Mouse (Mus musculus) heart, adult 18-20 months (tissue): ENCODE data around the gene 4930505A04Rik. TPM values are rescaled to one million over a fixed set of nuclear protein-coding genes. Genes with fewer than 3 reads are reported as not detected.
"Not testable (repeated sequence)": the region's sequence is repeated elsewhere in the genome, so short reads cannot be mapped to it uniquely, and the experiment has no call there.

Experiments used
- DNase-seq, 2 experiments: peaks; one replicate each; pipeline ENCODE4 v3.0.0; 2021 to 2022; ENCODE audit warnings: mixed read lengths in 1 of 2
- long read RNA-seq, 2 experiments: library from polyadenylated mRNA; stranded (forward); transcript quantifications; one replicate each; pipeline ENCODE4 v2.0.0; 2021
- total RNA-seq, 2 experiments: library from RNA; stranded (reverse); gene quantifications; 2 replicates each; pipeline ENCODE4 v1.2.3; 2021

Gene 4930505A04Rik
- under 1 TPM in 1 of 2 experiments, not detected in 1; 0.33 TPM for total RNA-seq
- long read RNA-seq, experiment 1, result 0 reads
- long read RNA-seq, experiment 2, result 0 reads

- peak; percentile 92 to 94 for DNase-seq
Observed at GRCm38 (mm10) chr11:30471751-30472593, at the start of gene 4930505A04Rik. 4930505A04Rik (minus strand) TSS chr11:30471827.

- peak; percentile 63 to 80 for DNase-seq
Observed at GRCm38 (mm10) chr11:30517133-30517532, 45.5 kb upstream of the 4930505A04Rik start.

- no peak for DNase-seq
Observed at GRCm38 (mm10) chr11:30508178-30508577, 36.6 kb upstream of the 4930505A04Rik start.

- no peak for DNase-seq
Observed at GRCm38 (mm10) chr11:30498738-30499355, 27.2 kb upstream of the 4930505A04Rik start.

GRCm38 (mm10) chr11:30497151-30497550, 25.5 kb upstream of the 4930505A04Rik start:
- DNase-seq, result no peak

GRCm38 (mm10) chr11:30491515-30492260, 20.1 kb upstream of the 4930505A04Rik start:
- DNase-seq, result no peak

- DNase-seq, result no peak
Observed at GRCm38 (mm10) chr11:30488183-30488582, 16.6 kb upstream of the 4930505A04Rik start.

GRCm38 (mm10) chr11:30483286-30483685, 11.7 kb upstream of the 4930505A04Rik start:
- DNase-seq, result peak in 1 of 2 experiments; percentile 31

- DNase-seq, result no peak
Observed at GRCm38 (mm10) chr11:30471187-30471586, 440 bp downstream of the 4930505A04Rik start.

GRCm38 (mm10) chr11:30454331-30454730, 17.3 kb downstream of the 4930505A04Rik start:
- no peak for DNase-seq

- no peak for DNase-seq
Observed at GRCm38 (mm10) chr11:30448126-30448525, 23.5 kb downstream of the 4930505A04Rik start.

- DNase-seq, result peak; percentile 30 to 33
Observed at GRCm38 (mm10) chr11:30447561-30447960, 24.1 kb downstream of the 4930505A04Rik start.

GRCm38 (mm10) chr11:30444192-30444905, 27.3 kb downstream of the 4930505A04Rik start:
- not testable (repeated sequence) for DNase-seq

GRCm38 (mm10) chr11:30443746-30444145, 27.9 kb downstream of the 4930505A04Rik start:
- DNase-seq, result no peak

- no peak for DNase-seq
Observed at GRCm38 (mm10) chr11:30433256-30433950, 38.2 kb downstream of the 4930505A04Rik start.

- peak; percentile 82 to 90 for DNase-seq
Observed at GRCm38 (mm10) chr11:30405581-30405980, 66.0 kb downstream of the 4930505A04Rik start.

- DNase-seq, result peak; percentile 24 to 38
Observed at GRCm38 (mm10) chr11:30404619-30405200, 66.9 kb downstream of the 4930505A04Rik start.

- DNase-seq, result no peak
Observed at GRCm38 (mm10) chr11:30394351-30394750, 77.3 kb downstream of the 4930505A04Rik start.

- peak in 1 of 2 experiments; percentile 22 for DNase-seq
Observed at GRCm38 (mm10) chr11:30383076-30383475, 88.6 kb downstream of the 4930505A04Rik start.
